Mouse (Mus musculus) myocyte (in vitro differentiated cells): ENCODE data around the gene Tmem202.

ENCODE experiments used
- MAX ChIP-seq: IDR thresholded peaks from one replicate; pipeline ENCODE4 v1.6.1; 2011; ENCODE audit warnings: low read depth, mild to moderate bottlenecking, control low read depth
- POLR2A ChIP-seq: IDR thresholded peaks from one replicate; pipeline ENCODE4 v1.6.1; 2011; ENCODE audit warnings: low read depth, mild to moderate bottlenecking, control low read depth, moderate library complexity; ENCODE audit not compliant: insufficient read length
- POLR2AphosphoS2 ChIP-seq: IDR thresholded peaks from one replicate; pipeline ENCODE4 v1.6.1; 2011; ENCODE audit warnings: low read depth, control low read depth; ENCODE audit not compliant: insufficient read length

GRCm38 (mm10) chr9:59588710-59589671 lies 49.3 kb upstream of the Tmem202 start:
- TF ChIP-seq POLR2AphosphoS2 (no peak), MAX (no peak), POLR2A (no peak)
